Mouse (Mus musculus) testis, postnatal 10 days (tissue): ENCODE data around the gene Gm10352.
"Not testable (repeated sequence)": the region's sequence is repeated elsewhere in the genome, so short reads cannot be mapped to it uniquely, and the experiment has no call there.

Experiments
- DNase-seq: peaks from one replicate; pipeline ENCODE4 v3.0.0; 2021; ENCODE audit warnings: low spot score

Gm10352 gene

GRCm38 (mm10) chrY:2900689-2901088 lies at the start of gene Gm10352:
Gm10352 (plus strand) TSS chrY:2900989.
- not testable (repeated sequence) for DNase-seq

GRCm38 (mm10) chrY:2932282-2932681 lies 31.5 kb downstream of the Gm10352 start, which contains the start of gene Gm29289:
Gm29289 (plus strand) TSS chrY:2932582.
- DNase-seq = not testable (repeated sequence)
